Mouse (Mus musculus): ENCODE results near the gene Sbk2.
A peak's percentile ranks its signal among the peaks of the same experiment; 100 is the strongest.

The Sbk2 gene

DNA sequence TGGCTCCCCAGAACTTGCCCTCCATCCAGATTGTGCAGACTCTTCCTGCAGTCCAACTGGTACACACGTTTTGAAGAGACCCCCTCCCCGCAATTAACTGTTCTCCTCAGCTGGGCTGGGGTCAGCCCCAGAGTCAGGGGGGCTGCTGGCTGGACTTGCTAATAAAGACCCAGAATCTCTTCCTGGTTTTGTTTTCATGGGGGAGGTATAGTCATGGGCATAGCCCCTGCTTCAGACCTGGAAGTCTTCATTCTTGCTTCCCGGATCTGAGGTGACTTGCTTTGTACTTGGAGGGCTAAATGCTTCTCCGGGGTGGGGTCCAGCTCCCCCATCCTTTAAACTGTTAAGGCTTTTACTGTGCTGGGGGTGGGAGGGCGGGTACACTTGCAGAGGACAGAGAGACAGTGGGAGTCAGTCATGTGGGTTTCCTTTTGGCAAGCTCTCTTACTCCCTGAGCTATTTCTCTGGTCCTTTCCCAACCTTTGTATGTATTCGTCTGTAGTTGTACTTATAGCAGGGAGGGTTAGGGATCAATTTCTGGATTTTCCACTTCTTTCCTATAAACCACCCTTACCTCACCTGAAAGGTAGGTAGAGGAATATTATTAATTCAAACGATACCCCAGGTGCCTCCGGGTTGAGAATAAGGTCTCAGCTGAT lies 42.3 kb downstream of the Sbk2 start, which contains the start of gene Nat14:
Nat14 (plus strand) TSS at position 205 of the 659 bp plus-strand sequence.
- no peak for DNase-seq (ENCODE audit: low spot score)

DNA sequence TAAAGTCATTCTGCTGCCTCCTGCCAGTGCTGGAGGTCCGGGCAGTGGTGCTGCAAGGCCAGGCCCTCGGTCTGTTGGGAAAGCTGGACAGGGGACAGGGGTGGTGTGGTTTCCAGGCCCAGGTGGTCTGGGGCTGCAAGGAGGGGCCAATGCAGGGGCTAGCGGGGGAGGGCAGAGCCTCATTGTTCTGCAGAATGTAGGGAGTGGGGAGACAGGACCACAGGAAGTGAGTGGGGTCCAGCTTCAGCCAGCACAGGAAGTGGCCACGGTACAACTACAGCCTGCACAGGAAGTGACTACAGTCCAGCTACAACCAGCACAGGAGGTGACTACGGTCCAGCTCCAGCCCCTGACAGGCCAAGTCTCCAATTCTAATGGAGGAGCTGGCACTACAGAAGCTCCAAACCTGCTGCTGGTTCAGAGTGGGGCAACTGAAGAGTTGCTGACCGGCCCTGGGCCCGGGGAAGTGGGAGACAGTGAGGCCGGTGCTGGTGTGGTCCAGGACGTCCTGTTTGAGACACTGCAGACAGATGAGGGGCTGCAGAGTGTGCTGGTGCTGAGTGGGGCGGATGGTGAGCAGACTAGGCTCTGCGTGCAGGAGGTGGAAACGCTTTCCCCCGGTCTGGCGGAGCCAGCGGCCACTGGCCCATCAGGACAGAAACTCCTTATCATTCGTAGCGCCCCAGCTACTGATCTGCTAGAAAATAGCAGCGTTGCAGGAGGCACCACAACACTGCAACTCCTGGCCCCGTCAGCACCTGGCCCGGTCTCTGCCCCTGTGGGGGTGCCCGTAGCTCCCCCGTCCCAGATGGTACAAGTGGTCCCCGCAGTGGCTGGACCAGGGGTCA lies 43.0 kb downstream of the Sbk2 start:
- no peak for DNase-seq (ENCODE audit: low spot score)

DNA sequence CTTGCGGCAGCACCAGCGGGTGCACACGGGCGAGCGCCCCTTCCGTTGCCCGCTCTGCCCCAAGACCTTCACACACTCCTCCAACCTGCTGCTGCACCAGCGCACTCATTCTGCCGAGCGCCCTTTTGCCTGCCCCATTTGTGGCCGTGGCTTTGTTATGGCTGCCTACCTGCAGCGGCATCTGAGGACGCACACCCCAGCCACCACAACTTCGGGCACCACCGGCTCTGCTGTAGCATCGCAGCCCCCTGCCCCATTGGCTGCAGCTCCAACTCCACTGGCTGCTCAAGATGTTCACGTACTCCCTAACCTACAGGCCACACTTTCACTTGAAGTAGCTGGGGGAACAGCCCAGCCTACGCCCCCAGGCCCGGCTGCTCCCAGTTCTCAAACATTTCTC lies 43.7 kb downstream of the Sbk2 start:
- DNase-seq (ENCODE audit: low spot score) = no peak

DNA sequence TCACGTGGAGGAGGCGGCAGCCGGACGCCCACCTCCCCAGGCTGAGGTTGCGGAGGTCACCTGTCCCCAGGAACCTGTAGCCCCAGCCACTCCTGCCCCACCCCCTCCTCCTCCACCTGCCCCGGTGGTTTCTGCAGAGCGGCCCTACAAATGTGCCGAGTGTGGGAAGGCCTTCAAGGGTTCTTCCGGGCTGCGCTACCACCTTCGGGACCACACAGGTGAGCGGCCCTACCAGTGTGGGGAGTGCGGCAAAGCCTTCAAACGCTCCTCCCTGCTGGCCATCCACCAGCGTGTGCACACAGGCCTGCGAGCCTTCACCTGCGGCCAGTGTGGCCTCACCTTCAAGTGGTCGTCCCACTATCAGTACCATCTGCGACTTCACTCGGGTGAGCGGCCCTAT lies 44.2 kb downstream of the Sbk2 start:
- no peak for DNase-seq (ENCODE audit: low spot score)

DNA sequence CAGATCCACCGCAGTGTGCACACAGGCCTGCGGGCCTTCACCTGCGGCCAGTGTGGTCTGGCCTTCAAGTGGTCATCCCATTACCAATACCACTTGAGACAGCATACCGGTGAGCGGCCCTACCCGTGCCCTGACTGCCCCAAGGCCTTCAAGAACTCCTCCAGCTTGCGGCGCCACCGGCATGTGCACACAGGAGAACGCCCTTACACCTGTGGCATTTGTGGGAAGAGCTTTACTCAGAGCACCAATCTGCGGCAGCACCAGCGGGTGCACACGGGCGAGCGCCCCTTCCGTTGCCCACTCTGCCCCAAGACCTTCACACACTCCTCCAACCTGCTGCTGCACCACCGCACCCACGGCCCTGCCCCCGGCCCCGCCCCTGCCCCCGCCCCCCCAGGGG lies 45.1 kb downstream of the Sbk2 start:
- no peak for DNase-seq (ENCODE audit: low spot score)

DNA sequence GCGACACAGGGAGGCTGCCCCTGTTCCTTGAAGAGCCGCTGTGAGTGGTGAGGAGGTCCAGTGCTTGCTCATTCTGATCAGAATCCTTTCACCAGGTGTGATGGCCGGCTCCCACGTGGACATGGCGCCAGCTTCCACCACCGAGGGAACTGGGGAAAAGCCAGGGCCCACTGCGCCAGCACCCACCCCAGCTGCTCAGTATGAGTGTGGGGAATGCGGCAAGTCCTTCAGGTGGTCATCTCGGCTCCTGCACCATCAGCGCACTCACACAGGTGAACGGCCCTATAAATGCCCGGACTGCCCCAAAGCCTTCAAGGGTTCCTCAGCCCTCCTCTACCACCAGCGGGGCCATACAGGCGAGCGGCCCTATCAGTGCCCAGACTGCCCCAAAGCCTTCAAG lies 45.5 kb downstream of the Sbk2 start:
- DNase-seq (ENCODE audit: low spot score) = no peak

DNA sequence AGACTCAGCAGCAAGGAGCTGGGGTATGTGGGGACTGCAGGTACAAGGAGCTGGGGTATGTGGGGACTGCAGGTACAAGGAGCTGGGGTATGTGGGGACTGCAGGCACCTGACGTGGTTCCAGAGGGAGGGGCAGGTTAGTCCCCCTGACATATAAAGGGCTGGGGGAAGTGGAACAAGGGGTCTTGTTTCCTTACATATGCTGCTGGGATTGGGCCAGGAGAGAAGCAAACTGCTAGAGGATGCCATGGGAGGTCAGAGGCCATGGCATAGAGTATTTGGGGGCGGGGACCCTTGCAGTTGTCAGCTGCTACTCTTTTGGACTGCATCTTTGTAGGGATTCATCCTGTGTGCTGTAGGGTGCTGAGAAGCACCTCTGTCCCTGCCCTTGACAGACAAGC lies 46.7 kb downstream of the Sbk2 start:
- DNase-seq (ENCODE audit: low spot score) = no peak

DNA sequence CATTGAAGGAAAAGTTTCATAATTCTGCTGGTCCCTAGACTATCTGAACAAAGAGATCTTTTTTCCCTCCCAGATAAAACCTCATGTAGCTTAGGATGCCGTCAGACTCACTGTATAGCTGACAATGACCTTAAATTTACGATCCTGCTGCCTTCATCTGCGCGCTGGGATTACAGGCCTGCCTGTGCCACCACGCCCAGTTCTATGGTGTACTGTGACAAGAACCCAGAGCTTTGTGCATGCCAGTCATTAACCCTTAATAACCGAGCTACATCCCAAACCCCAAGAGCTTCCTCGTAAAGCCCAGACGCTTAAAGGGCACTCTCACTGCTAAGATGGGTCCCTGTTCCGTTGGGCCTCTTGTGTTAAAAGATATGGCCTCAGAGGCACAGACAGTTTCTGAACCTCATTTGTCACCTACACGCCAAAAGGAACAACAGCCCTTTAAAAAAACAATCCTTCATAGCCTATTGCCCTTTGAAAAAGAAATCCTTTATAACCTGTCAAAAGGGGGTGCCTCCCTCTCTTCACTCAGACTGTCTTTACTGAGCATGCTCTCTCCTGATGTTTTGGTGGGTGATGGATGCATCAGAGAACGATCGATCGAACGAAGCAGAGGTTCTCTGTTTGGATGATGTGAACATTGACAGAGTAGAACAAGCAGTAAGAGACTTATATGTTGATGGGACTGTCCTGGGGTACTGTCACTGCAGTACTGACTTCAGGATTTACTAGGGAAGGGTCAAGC lies 48.4 kb downstream of the Sbk2 start:
- no peak for DNase-seq (ENCODE audit: low spot score)

DNA sequence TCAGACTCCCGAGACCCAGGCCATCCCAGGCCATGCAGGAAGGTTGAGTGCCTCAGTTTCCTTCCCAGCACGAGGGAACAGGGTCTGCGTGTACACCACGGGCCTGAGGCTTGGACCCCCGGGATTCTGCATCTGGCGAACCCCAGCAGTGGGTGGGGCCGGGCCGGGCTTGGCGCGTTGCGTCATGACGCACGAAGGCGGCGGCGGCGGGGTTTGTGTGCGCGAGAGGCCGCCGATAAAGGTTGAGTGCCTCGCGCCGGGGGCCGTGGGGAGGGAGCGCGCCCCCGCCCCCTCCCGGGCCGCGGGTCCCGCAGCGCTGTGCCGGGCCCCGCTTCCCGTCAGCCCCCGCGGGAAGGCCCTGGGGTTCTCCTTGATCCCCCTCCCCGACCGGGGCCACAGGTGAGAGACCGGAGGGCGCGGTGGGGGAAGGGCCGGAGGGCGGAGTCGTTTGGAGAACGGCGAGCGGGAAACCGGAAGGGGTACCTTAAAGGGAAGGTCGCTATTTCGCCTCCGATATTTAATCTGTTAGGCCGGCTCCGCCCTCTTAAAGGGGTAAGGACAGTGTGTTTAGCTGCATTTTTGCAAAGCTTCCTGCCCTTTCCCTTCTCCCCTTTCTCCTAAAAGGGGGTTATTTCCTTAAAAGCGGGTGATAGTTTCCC lies 49.1 kb downstream of the Sbk2 start, which contains the start of gene Zfp628:
Zfp628 (plus strand) TSS at position 211 of the 659 bp plus-strand sequence.
- DNase-seq (ENCODE audit: low spot score) = peak; percentile 91

DNA sequence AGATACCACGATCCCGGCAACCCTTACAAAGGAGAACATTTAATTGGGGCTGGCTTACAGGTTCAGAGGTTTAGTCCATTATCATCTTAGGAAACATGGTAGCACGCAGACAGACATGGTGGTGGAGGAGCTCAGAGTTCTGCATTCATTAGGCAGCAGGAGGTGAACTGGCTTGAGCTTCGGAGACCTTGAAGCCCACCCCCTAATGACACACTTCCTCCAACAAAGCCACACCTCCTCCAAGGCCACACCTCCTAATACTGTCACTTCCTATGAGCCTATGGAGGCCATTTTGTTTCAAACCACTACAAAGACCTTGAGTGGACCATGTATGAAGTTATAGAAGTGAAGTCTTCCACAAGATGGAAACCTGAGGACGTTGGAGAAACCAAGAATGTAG lies 52.0 kb downstream of the Sbk2 start:
- DNase-seq (ENCODE audit: low spot score) = no peak

DNA sequence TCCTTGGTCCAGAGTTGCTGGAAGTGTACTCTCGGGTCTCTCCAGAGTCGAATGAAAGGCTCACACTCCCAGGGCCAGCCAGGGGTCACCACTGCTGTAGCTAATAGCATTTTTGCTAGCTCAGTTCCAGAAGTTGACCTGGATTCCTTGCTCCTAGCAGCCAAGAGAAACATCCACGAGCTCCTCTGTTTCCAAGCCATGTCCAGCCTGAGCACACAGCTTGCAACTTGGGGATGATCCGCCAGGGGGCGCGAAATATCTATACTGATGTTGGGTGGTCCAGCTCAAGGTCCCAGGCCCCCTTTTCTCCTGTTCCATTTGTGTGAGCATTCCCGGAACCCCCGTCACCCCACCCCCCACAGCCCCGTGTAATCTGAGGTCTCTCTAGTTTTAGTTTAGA lies 52.6 kb downstream of the Sbk2 start:
- DNase-seq (ENCODE audit: low spot score) = no peak

DNA sequence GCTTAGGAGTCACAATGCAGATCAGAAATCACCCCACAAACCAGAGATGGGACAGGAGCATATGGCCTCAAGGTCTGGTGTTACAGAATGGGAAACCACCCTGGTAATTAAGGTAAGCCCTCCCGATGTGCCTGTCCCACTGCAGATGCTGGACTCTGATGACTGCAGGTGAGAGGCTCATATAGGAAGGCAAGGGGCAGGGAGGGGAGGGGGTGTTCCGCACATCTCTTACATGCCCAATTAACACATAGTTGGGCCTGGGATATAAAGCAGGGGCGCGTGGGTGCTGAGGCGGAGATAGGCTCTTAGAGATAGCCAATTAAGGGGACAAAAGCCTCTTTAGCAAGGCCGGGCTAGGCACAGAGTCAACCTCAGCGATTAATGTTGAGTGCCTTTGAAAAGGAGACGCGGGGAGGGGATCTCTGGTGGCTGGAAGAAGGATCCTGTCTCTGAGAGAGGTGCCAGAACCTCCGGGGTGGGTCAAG lies 57.7 kb downstream of the Sbk2 start, which contains the start of gene Gm36210:
Gm36210 (minus strand) TSS at position 51 of the 485 bp plus-strand sequence.
- DNase-seq (ENCODE audit: low spot score) = no peak

DNA sequence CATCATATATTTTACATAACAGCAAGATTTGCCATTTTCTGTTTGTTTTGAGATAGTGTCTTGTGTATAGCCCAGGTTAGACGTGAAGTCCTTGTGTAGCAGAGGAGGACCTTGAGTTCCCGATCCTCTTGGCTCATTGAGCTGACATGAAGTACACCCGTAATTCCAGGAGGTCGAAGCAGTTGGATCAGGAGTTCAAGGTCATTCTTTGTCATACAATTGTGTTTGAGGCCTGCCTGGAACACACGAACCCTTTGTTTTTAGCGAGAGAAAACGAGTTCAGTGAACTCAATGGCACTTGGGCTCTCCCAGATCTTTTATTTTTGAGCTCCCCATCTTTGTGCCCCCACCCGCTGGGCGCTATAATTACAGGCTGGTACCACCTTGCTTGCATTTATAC lies 61.8 kb downstream of the Sbk2 start:
- no peak for DNase-seq (ENCODE audit: low spot score)

DNA sequence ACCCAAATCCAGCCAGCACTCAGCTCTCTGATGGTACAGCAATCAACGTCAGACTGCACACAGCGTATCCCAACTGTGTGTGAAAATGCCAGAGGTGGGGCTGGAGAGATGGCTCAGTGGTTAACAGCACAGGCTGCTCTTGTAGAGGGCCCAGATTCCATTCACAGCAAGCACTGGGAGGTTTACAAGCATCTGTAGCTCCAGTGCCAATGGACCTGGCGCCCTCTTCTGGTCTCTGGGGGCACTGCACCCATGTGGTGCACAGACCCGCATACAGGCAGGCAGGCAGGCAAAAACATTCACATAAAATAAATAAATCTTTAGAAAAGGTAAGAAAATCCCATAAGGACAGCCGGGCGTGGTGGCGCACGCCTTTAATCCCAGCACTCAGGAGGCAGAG lies 63.0 kb downstream of the Sbk2 start:
- peak; percentile 80 for DNase-seq (ENCODE audit: low spot score)

DNA sequence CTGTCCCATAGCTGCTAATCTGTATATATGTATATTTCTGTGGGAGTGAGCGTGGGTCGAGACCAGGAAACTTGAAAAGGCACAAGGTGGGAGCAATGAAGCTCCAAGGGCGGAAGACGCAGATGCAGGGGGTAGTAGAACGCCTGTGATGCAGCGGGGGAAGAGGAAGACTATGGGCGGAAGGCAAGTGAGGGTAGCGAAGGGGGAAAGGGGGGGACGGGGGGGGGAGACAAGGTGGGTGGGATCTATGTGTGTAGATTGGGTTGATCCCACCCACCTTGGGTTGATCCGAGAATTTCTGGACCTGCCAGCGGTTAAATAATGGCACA lies 63.7 kb downstream of the Sbk2 start:
- DNase-seq (ENCODE audit: low spot score) = no peak

DNA sequence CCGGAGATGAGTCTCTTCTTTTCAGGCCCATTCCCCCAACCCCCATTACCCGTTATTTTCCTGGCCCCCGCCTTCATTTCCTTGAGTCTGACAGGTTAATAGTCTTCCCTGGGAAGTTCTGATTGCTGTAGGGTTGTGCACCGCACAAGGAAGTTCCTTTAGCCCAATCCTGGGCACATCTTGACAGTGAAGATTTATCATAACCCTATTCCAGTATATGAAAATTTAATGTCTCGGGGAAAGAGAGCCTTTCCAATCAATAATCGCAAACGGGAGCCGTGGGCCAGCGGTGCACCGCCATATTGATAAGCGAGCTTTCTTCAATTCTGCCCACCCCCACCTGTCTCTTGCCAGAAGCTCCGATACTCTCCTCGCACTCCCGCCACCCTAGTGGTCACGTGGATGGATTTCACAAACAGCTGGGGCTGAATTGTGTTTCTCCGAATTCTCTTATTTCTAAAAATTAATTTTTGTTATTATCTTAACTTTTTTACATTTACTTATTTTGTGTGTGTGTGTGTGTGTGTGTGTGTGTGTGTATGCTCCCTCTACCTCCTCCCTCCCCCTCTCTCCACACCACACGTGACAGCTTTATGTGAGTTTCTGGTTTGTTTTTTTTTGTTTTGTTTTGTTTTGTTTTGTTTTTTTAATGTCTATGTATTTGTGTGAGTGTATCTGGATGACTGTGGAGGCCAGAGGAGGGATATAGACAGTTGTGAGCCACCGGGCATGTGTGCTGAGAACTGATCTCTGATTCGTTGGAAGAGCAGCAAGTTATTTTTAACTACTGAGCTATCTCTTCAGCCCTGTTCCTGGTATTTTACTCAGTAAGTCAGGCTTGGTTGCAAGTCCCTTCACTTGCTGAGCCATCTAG lies 64.3 kb downstream of the Sbk2 start:
- DNase-seq (ENCODE audit: low spot score) = no peak

DNA sequence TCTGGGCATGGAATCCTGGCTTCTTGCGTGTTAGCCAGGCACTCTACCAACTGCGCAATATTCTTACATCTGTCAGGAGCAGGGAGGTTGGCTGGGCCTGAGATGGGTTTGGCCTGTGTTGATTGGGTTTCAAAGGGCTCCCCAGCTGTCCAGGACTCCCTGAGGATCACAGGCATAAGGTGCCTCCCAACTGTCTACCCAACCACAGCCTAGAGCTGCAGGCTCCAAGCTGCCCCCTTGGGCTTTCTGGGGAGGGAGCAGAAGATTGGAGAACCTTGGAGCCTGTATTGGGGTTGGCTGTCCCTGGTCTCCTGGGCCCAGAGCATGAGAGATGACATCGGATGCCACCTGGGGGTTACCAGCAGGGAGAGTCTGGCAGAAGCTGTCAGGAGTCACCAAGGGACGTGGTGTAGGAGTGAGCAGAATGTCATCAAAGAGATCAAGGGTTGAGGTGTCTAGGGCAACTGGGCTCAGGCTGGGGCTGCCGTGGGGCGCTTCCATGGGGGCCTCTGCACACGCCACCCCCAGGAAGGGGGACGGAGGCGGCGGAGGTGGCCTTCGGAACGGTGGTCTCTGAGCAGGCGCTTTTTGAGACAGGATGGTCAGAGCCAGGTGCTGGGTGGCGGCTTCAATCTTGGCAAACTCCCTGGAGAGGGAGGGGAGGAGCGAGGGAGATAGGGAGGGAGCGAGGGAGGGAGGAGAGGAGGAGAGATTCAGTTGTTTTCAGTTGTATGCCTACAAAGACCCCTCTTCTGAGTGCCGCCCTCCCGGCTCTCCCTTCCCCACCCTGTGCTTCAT lies 65.2 kb downstream of the Sbk2 start:
- no peak for DNase-seq (ENCODE audit: low spot score)

DNA sequence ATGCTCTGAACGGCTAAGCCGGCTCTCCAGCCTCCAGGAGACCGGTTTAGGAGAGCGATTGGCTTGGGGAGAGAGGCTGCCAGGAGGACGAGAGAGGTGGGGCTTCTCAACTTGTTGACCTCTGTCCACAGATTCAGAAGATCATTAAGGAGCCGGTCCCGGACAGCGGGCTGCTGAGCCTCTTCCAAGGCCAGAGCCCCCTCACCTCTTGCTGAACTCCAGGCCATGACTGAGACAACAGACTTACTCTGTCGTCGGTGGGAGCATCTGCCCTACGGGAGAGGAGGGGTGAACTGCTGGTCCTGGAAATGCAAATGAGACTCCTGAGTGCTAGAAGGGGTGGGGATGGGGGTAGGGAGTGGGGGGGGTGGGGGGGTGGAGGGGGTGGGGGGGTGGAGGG lies 69.0 kb downstream of the Sbk2 start:
- no peak for DNase-seq (ENCODE audit: low spot score)
